Mouse (Mus musculus) ES-Bruce4 (cell line): ENCODE measurements around the gene Sncg.

ENCODE experiments used
- CTCF ChIP-seq: IDR thresholded peaks from one replicate; pipeline ENCODE4 v1.8.1; 2011; ENCODE audit warnings: low read depth, low read length
- EP300 ChIP-seq: IDR thresholded peaks from 2 replicates; pipeline ENCODE4 v1.6.1; 2011; ENCODE audit warnings: low read depth, low read length; ENCODE audit not compliant: insufficient read depth

- no peak for TF ChIP-seq CTCF
- no peak for TF ChIP-seq EP300
Measured at GRCm38 (mm10) chr14:34412164-34412896, 37.7 kb upstream of the Sncg start.
